Mouse (Mus musculus): ENCODE results near the gene Anxa10. TPM values are rescaled to one million over a fixed set of nuclear protein-coding genes. Genes with fewer than 3 reads are reported as not detected.

Anxa10 gene
- total RNA-seq (2021), result not detected

DNA sequence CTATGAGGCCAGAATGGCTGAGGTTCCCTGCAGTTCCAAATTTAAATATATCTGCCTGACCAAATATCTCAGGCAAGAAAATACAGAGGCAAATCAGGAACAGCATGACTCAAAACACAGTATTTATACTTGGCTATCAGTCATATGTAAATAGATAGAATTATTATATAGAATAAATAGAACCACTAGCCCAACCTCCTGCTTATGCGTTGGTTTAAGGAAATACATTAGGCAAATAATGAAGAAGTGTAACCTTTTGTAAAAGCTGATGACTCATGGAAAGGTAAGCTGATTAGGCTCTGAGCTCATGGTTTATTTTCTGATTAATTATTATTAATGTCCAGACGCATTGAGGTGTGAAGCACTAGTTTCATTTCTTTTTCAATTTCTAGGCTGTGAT is at the start of gene Anxa10:
Gene Anxa10 (minus strand): TSS at position 53 of the 400 bp plus-strand sequence.
- intact Hi-C loops (cut with DNase I), result no loop called here
- DNase-seq, result no peak

DNA sequence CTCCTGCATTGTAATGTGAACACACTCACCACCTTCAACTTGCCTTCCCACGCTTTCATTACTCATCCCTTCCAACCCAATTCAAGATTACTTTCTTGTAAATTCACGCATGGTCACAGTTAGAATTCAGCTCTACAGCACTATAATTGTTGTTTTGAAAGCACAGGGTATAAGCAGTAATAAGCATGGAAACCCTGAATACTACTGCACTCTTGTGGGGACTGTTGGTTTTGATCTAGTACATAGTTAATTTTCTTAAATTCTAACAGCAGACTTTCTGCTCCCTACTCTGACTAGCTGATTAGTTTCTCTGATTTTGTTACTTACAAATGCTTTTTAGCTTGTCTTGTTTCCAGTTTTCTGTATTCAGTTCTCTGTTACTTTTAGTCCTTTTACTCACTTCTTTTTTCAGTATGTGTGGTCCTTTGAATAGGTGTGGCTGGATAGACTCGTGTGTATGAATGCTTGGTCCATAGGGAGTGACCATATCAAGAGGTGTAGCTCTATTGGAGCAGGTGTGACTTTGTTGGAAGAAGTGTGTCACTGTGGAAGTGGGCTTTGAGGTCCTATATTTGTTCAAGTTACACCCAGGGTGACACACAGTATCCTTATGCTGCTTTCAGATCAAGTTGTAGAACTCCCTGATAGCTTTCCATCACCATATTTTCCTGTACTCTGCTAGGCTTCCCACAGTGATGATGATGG is 9.9 kb upstream of the Anxa10 start:
- DNase-seq, result no peak
- intact Hi-C loops (cut with DNase I), result no loop called here

DNA sequence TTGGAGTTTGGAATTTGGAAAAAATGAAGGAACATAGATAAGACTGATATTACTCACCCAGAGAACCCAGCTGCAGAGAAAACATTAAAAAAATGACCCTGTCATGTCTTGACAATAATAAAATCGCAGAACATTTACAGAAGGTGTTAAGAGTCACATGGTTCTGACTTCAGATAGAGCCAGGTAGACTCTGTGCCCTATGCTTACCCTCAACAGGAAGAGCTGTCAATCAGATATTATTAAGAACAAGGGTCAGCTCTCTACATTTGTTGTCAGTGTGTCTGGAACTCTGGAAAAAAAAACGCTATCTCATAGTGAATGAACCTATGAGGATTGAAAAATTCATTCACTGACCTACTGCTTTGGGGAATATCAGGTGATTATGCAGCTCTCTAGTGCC is 25.7 kb downstream of the Anxa10 start:
- no peak for DNase-seq
- intact Hi-C loops (cut with DNase I), result no loop called here

DNA sequence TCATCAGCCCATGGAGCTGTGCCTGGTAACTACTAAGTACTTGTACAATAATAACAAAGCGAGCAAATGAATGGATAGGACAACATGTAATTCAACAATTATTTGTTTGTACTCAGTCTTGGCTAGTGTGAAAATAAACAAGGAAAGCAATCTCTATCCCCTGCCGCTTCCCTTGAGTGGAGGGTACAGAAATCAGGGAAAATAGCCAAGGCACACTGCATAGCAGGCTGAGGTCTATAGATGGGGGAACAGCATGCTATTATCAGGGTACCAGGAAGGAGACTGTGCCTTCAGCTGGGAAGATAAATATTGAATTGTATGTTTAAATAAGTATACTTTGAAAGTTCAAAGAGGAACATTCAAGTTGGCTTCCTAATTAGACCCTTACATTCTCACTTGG is 41.1 kb downstream of the Anxa10 start:
- DNase-seq, result no peak
- intact Hi-C loops (cut with DNase I), result no loop called here

DNA sequence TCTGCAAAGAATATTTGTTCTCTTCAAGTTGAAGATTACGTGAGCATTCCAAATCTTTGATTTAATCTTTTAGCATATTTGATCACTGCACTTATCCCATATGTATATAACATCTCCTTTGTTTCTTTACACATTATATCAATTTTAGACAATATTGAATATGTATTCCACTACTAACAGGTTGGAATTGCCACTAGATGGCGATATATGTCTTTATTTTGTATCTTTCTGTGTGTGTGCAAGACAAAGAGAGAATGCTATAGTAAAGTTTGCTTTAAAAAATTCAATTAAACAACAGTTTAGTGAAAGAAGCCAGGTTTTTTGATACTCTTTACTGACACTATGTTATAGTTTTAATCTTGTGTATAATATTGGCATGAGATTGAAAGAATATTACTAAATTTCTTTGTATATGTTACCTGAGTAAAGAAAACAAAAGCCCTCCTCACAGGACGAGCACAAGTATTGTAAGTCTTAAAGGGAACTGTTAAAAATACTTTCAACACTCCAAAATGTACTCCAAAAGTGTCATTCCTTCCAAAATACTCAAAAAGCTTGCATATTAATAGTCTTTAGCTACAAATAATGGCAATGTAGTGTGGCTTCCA is 42.7 kb downstream of the Anxa10 start:
- DNase-seq, result peak in 1 of 2 experiments; percentile 36
- intact Hi-C loops (cut with DNase I), result no loop called here

DNA sequence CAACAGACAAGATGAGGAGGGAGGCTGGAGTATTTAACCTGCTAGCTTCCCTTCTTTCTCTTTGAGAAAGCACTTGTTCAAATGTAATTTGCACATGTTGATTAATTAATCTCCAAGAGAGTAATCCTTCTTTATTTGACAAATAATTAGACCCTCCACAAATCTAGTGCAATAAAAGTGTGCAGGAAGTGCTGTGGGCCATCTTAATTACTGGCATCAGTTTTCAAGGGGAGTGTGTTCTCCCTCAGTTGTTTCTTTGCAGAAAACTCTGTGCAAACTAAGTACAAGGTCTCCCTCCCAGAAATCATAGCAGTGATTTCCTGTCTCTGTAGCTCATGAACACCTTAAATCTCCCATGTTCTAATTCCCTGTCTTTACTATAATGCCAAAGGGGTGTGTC is 54.6 kb downstream of the Anxa10 start:
- no peak for DNase-seq
- intact Hi-C loops (cut with DNase I), result no loop called here

DNA sequence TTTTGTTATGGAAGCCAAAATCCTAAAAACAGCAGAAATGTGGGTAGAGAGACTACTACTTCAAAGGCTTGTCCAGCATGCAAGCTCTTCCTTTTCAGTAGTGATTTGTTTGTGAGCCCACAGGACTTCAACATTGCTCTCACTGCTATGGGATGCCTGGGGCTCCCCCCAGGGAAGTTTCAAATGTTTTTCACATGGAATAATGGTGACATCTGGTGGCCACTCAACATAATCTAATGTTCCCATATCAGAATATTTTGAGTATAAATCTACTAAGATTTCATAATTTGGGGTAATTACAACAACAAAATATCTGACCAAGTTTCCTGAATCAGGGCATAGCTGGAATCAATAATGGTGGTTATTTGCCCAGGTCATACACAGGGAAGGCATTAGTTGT is 62.6 kb downstream of the Anxa10 start:
- intact Hi-C loops (cut with DNase I), result loop anchor here (1.0 to 5.0 kb wide), 2 partner anchors 166 to 523 kb away; no protein-coding TSS in a partner anchor
- peak; percentile 8 to 34 for DNase-seq

DNA sequence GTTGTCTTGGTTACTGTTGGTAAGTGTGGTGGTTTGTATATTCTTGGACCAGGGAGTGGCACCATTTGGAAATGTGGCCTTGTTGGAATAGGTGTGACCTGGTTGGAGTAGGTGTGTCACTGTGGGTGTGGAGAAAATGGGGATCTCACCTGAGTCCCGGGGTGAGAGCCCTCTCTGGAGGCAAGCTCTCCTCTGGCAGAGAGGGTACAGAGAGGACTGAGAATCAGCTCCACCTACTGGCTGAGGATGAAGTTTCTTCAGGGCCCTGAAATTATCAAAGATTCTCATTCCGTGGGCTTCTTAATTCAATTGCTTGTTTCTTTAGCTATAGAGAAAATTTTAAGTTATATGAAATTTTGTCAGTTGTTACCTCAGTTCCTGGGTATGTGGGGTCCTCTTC is 76.1 kb downstream of the Anxa10 start:
- intact Hi-C loops (cut with DNase I), result loop anchor here (1.0 kb wide), 1 partner anchor 153 kb away; no protein-coding TSS in a partner anchor
- peak; percentile 1 to 17 for DNase-seq

DNA sequence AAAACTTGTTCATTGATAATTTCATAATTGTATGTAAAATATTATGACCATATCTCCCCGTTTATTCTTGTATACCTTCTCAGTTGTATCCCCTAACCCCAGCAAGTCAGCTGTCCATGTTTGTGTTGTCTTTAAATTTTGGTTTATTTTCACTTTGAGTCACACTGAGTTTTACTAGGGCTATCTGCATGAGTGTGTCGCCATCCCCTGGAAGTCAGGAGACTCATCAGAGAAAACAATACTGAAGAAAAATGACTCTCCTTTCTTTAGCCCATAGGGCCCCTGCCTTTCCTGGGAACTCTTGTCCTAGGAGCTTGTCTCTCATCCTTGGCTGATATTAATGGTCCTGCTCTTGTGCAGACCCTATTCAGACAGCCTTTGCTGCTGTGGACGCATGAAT is 88.6 kb downstream of the Anxa10 start:
- intact Hi-C loops (cut with DNase I), result loop anchor here (1.0 kb wide), 1 partner anchor 140 kb away; no protein-coding TSS in a partner anchor

DNA sequence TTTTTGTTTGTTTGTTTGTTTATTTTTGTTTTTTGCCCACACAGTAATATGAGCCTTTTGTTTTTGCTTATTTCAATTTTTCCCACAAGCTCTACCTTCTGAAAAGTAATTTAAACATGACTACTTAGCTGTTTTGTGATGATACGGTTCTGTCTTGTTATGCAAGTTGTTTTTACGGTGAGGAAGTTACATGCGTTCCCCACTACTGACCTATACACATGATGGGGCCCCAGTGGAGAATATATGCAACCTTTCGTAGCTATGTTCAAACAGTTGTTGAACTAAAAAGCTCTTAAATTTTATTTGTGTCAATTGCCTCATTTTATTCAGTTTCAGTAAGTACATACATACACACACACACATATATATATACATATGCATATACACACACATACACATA is 108.4 kb downstream of the Anxa10 start:
- no peak for DNase-seq
- intact Hi-C loops (cut with DNase I), result no loop called here

More for the DNA sequence above, 88.6 kb downstream of the Anxa10 start:
- DNase-seq, result peak; percentile 20 to 33

DNA sequence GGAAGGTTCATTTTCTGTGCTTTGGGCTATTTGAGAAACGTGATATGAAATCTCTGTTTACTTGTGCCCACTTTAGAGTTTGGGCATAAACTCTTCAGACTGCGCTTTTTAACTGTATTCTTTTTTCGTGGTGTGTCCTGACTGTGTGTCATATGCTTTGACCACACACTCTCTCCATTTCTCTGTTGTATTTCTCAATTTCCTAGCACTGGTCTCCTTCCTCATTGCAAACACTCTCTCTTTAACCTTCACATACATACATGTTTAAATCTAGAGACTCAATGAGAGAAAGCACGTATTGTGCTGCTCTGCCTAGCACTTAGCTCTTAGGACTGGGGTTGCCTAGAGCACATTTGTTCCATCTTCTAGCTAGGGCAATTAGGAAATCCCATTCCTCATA is 108.8 kb downstream of the Anxa10 start:
- intact Hi-C loops (cut with DNase I), result no loop called here
- no peak for DNase-seq

Other genes with a start within 250 kb of the Anxa10 start
- gene Palld, start 220.5 kb downstream of the Anxa10 start, total RNA-seq (2021), result 100 to 1,000 TPM; 280 to 283 TPM
- 1 to 10 TPM; 1.6 to 1.8 TPM for gene Ddx60, start 195.1 kb downstream of the Anxa10 start, total RNA-seq (2021)

Measured in heart, postnatal 10 days (tissue).